In genomic region chr16:87437096-87437495, GRCm38 (mm10) we compare ENCODE assay signal across 24 mouse cellular contexts.
"Had no signal": no experiment of that assay in that cellular context is flagged by ENCODE, and none has a peak within 500 bp of the region (broad histone marks: within the 10 kb centered on the region; RNA-seq: fewer than 3 reads in every experiment).

No protein-coding gene starts in this region.

- H3K4me3 ChIP-seq: heart, embryonic 13.5 days; heart, embryonic 15.5 days; hindbrain, embryonic 13.5 days; hindbrain, embryonic 15.5 days; layer of hippocampus, adult 2 months; left cerebral cortex, adult 2 months; limb, embryonic 10.5 days; limb, embryonic 12.5 days; liver, embryonic 13.5 days; liver, embryonic 15.5 days had no signal

- H3K27ac ChIP-seq: heart, embryonic 13.5 days; heart, embryonic 15.5 days; hindbrain, embryonic 13.5 days; hindbrain, embryonic 15.5 days; hindbrain, postnatal 0 days; layer of hippocampus, adult 2 months; left cerebral cortex, adult 2 months; limb, embryonic 10.5 days; limb, embryonic 12.5 days; liver, embryonic 13.5 days; liver, embryonic 15.5 days had no signal

- DNase-seq: gastrocnemius, postnatal 14 days; gastrocnemius, postnatal 36 days; heart, adult 18-20 months; heart, postnatal 14 days; heart, postnatal 36 days; kidney, adult 18-20 months; kidney, adult 8-10 months; kidney, postnatal 10 days; kidney, postnatal 4 days; liver; liver, embryonic 13.5 days had no signal

- H3K9me3 ChIP-seq: heart, embryonic 13.5 days; heart, embryonic 15.5 days; hindbrain, embryonic 13.5 days; hindbrain, embryonic 15.5 days; limb, embryonic 10.5 days; limb, embryonic 12.5 days; liver, embryonic 13.5 days; liver, embryonic 15.5 days had no signal

- H3K4me2 ChIP-seq: heart, embryonic 11.5 days; heart, embryonic 13.5 days; heart, embryonic 15.5 days; hindbrain, embryonic 13.5 days; hindbrain, embryonic 15.5 days; limb, embryonic 12.5 days; liver, embryonic 11.5 days; liver, embryonic 13.5 days; liver, embryonic 15.5 days had no signal

- H3K9ac ChIP-seq: heart, embryonic 13.5 days; heart, embryonic 15.5 days; hindbrain, embryonic 13.5 days; hindbrain, embryonic 15.5 days; limb, embryonic 12.5 days; liver, embryonic 13.5 days; liver, embryonic 15.5 days had no signal

- H3K36me3 ChIP-seq: limb, embryonic 10.5 days; liver, embryonic 13.5 days; liver, embryonic 15.5 days had no signal

- H3K27me3 ChIP-seq: heart, embryonic 13.5 days; heart, embryonic 15.5 days; hindbrain, embryonic 13.5 days; hindbrain, embryonic 15.5 days; limb, embryonic 12.5 days; liver, embryonic 13.5 days; liver, embryonic 15.5 days had no signal

- ATAC-seq: hindbrain, postnatal 0 days; intestine, embryonic 16.5 days had no signal
